Comparison of ENCODE assay signal across 23 mouse cellular contexts in the genomic region with DNA sequence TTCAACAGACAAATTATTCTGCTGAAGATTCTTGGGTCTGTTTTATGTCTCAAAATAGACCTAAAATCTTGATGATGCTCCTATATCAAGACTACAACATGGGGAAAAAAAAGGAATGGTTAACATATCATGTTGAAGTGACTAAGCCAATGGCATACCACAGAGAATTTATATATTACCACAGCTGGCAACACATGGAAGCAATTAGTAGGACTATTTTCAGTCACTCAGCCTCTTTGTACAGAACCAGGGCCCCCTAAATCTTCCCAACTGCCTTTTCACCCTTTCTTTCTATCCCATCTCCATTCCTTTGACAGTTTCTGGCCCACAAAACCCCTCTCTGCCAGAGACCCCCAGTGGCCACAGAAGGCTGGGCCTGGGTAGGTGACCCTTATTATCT.
DNase-seq lines count a peak whose midpoint lies in the region; ATAC-seq lines count a peak whose summit lies in the region.
"Had no signal": no experiment of that assay in that cellular context is flagged by ENCODE, and none has a peak within 500 bp of the region (broad histone marks: within the 10 kb centered on the region; RNA-seq: fewer than 3 reads in every experiment).

No protein-coding gene starts in this region.

- H3K4me2 ChIP-seq in heart, embryonic 11.5 days = no peak overlapping the region
- H3K4me2 ChIP-seq in embryonic facial prominence, embryonic 14.5 days (ENCODE audit: low read depth, low read length) = no peak overlapping the region
- no peak overlapping the region for H3K4me2 ChIP-seq in heart, embryonic 12.5 days
- H3K4me2 ChIP-seq: forebrain, embryonic 15.5 days; heart, embryonic 15.5 days; hindbrain, embryonic 13.5 days; intestine, embryonic 15.5 days had no signal

- no peaks in the 10 kb centered on the region for H3K9me3 ChIP-seq in heart, embryonic 11.5 days (replicated peaks; ENCODE audit: control insufficient read depth, low read length)
- no peaks in the 10 kb centered on the region for H3K9me3 ChIP-seq in embryonic facial prominence, embryonic 14.5 days (ENCODE audit: control insufficient read depth, low read length)
- H3K9me3 ChIP-seq in limb, embryonic 10.5 days (replicated peaks) = no peaks in the 10 kb centered on the region
- no peaks in the 10 kb centered on the region for H3K9me3 ChIP-seq in heart, embryonic 12.5 days (replicated peaks)
- H3K9me3 ChIP-seq: forebrain, embryonic 15.5 days; G1E; heart, embryonic 15.5 days; hindbrain, embryonic 13.5 days; intestine, embryonic 15.5 days had no signal

- no peaks in the 10 kb centered on the region for H3K27me3 ChIP-seq in heart, embryonic 11.5 days (ENCODE audit: control insufficient read depth, insufficient read depth, low read length)
- H3K27me3 ChIP-seq in embryonic facial prominence, embryonic 14.5 days (replicated peaks; ENCODE audit: control insufficient read depth, insufficient read depth, low read length) = no peaks in the 10 kb centered on the region
- H3K27me3 ChIP-seq in limb, embryonic 10.5 days (ENCODE audit: low read depth, poor library complexity, severe bottlenecking) = no peaks in the 10 kb centered on the region
- H3K27me3 ChIP-seq in heart, embryonic 12.5 days (replicated peaks) = no peaks in the 10 kb centered on the region
- H3K27me3 ChIP-seq: forebrain, embryonic 15.5 days; heart, embryonic 15.5 days; hindbrain, embryonic 13.5 days; intestine, embryonic 15.5 days had no signal

- no peak overlapping the region for H3K9ac ChIP-seq in heart, embryonic 11.5 days (ENCODE audit: low read depth, low read length)
- H3K9ac ChIP-seq in embryonic facial prominence, embryonic 14.5 days (ENCODE audit: low read depth, low read length) = no peak overlapping the region
- no peak overlapping the region for H3K9ac ChIP-seq in heart, embryonic 12.5 days
- H3K9ac ChIP-seq: forebrain, embryonic 15.5 days; heart, embryonic 15.5 days; hindbrain, embryonic 13.5 days; intestine, embryonic 15.5 days had no signal

- peak; percentile 15 for DNase-seq in heart, adult 11 months
- DNase-seq in embryonic facial prominence, embryonic 14.5 days (ENCODE audit: low spot score) = peak; percentile 43
- DNase-seq in limb, embryonic 10.5 days (ENCODE audit: low spot score) = peak; percentile 39
- DNase-seq in gastrocnemius, postnatal 10 days = no peak
- DNase-seq in thymus, postnatal 36 days = no peak
- DNase-seq: adrenal gland, adult 8-10 months; adrenal gland, postnatal 36 days; B cell, adult 2 months; cerebellum, adult 11 months; cerebellum, adult 8-10 months; cerebellum, postnatal 25 days; gastrocnemius, postnatal 14 days; heart, postnatal 14 days; kidney, adult 18-20 months had no signal

- no peak overlapping the region for H3K27ac ChIP-seq in heart, embryonic 11.5 days (ENCODE audit: low read depth, low read length)
- H3K27ac ChIP-seq in embryonic facial prominence, embryonic 14.5 days (replicated peaks; ENCODE audit: low read depth, low read length) = no peak overlapping the region
- H3K27ac ChIP-seq in limb, embryonic 10.5 days = no peak overlapping the region
- H3K27ac ChIP-seq in heart, embryonic 12.5 days (ENCODE audit: poor library complexity, severe bottlenecking) = no peak overlapping the region
- H3K27ac ChIP-seq: forebrain, embryonic 15.5 days; heart, embryonic 15.5 days; hindbrain, embryonic 13.5 days; hindbrain, postnatal 0 days; intestine, embryonic 15.5 days had no signal

- H3K36me3 ChIP-seq in heart, embryonic 11.5 days (ENCODE audit: control insufficient read depth, insufficient read depth, low read length) = no peaks in the 10 kb centered on the region
- no peaks in the 10 kb centered on the region for H3K36me3 ChIP-seq in embryonic facial prominence, embryonic 14.5 days (ENCODE audit: control insufficient read depth, insufficient read depth, low read length)
- H3K36me3 ChIP-seq in limb, embryonic 10.5 days = no peaks in the 10 kb centered on the region
- no peaks in the 10 kb centered on the region for H3K36me3 ChIP-seq in heart, embryonic 12.5 days
- H3K36me3 ChIP-seq: forebrain, embryonic 15.5 days; G1E; heart, embryonic 15.5 days; hindbrain, embryonic 13.5 days; intestine, embryonic 15.5 days had no signal

- H3K4me3 ChIP-seq in heart, embryonic 11.5 days (ENCODE audit: low read depth, low read length) = no peak overlapping the region
- H3K4me3 ChIP-seq in embryonic facial prominence, embryonic 14.5 days (ENCODE audit: low read depth, low read length) = no peak overlapping the region
- H3K4me3 ChIP-seq in limb, embryonic 10.5 days = no peak overlapping the region
- no peak overlapping the region for H3K4me3 ChIP-seq in heart, embryonic 12.5 days
- H3K4me3 ChIP-seq: forebrain, embryonic 15.5 days; heart, embryonic 15.5 days; hindbrain, embryonic 13.5 days; intestine, embryonic 15.5 days had no signal

- ATAC-seq in heart, embryonic 11.5 days (replicated peaks; ENCODE audit: insufficient number of reproducible peaks, low FRiP score, low TSS enrichment) = no peak
- no peak for ATAC-seq in embryonic facial prominence, embryonic 14.5 days (ENCODE audit: low read depth)
- ATAC-seq in heart, embryonic 12.5 days (ENCODE audit: insufficient number of reproducible peaks, low FRiP score) = no peak
- ATAC-seq: CD4-positive, CD25-positive, alpha-beta regulatory T cell, adult 4 months; forebrain, embryonic 15.5 days; hindbrain, postnatal 0 days; intestine, embryonic 15.5 days had no signal

- H3K4me1 ChIP-seq in heart, embryonic 11.5 days (ENCODE audit: control insufficient read depth, insufficient read depth, low read length) = no peaks in the 10 kb centered on the region
- no peaks in the 10 kb centered on the region for H3K4me1 ChIP-seq in embryonic facial prominence, embryonic 14.5 days (ENCODE audit: control insufficient read depth, insufficient read depth, low read length)
- peaks cover 5% of the 10 kb centered on the region for H3K4me1 ChIP-seq in limb, embryonic 10.5 days
- H3K4me1 ChIP-seq in heart, embryonic 12.5 days (replicated peaks) = no peaks in the 10 kb centered on the region
- H3K4me1 ChIP-seq: forebrain, embryonic 15.5 days; heart, embryonic 15.5 days; hindbrain, embryonic 13.5 days; intestine, embryonic 15.5 days had no signal

Comparison
In these comparisons a context has a peak if more than half of its experiments do, and no peak if none do; other contexts are left out.
1. DNase-seq: peak in heart, adult 11 months (single experiment), embryonic facial prominence, embryonic 14.5 days (single experiment) and limb, embryonic 10.5 days (single experiment); none in gastrocnemius, postnatal 10 days (single experiment) and thymus, postnatal 36 days (0 of 2).